Mouse (Mus musculus) NIH3T3 (cell line): ENCODE measurements at regions not wholly inside any gene's neighbourhood (a gene's known extent, or its start where the extent isn't known, plus 50 kb on each side); places are given as distances from the start of the nearest gene placed in this dataset.

Source experiments
- DNase-seq: peaks from one replicate; pipeline ENCODE4 v3.0.0-alpha.2; 2012; ENCODE audit warnings: low read depth

GRCm38 (mm10) chr8:109155489-109155888 lies 338.3 kb upstream of the Pmfbp1 start:
- peak; percentile 97 for DNase-seq

GRCm38 (mm10) chr8:109156016-109156415 lies 337.8 kb upstream of the Pmfbp1 start:
- peak; percentile 23 for DNase-seq

GRCm38 (mm10) chr8:109172701-109173100 lies 321.1 kb upstream of the Pmfbp1 start:
- DNase-seq, result no peak

- peak; percentile 90 for DNase-seq
Measured at GRCm38 (mm10) chr8:109185558-109186198, 308.1 kb upstream of the Pmfbp1 start.

GRCm38 (mm10) chr8:109187617-109188016 lies 306.2 kb upstream of the Pmfbp1 start:
- DNase-seq, result no peak

- no peak for DNase-seq
Measured at GRCm38 (mm10) chr8:109214247-109214646, 279.6 kb upstream of the Pmfbp1 start.

GRCm38 (mm10) chr8:109216318-109216717 lies 277.5 kb upstream of the Pmfbp1 start:
- no peak for DNase-seq

- DNase-seq, result no peak
Measured at GRCm38 (mm10) chr8:109217326-109217725, 276.5 kb upstream of the Pmfbp1 start.

GRCm38 (mm10) chr8:109232281-109233234 lies 261.3 kb upstream of the Pmfbp1 start:
- no peak for DNase-seq

GRCm38 (mm10) chr8:109245526-109245925 lies 248.3 kb upstream of the Pmfbp1 start:
- no peak for DNase-seq

GRCm38 (mm10) chr8:109247875-109248274 lies 246.0 kb upstream of the Pmfbp1 start:
- peak; percentile 5 for DNase-seq

GRCm38 (mm10) chr8:109248356-109248755 lies 245.5 kb upstream of the Pmfbp1 start:
- DNase-seq, result no peak

- no peak for DNase-seq
Measured at GRCm38 (mm10) chr8:109249256-109249655, 244.6 kb upstream of the Pmfbp1 start.

GRCm38 (mm10) chr8:109249691-109250090 lies 244.1 kb upstream of the Pmfbp1 start:
- DNase-seq, result no peak

GRCm38 (mm10) chr8:109250551-109250950 lies 243.3 kb upstream of the Pmfbp1 start:
- no peak for DNase-seq

GRCm38 (mm10) chr8:109251360-109251798 lies 242.4 kb upstream of the Pmfbp1 start:
- DNase-seq, result no peak

- DNase-seq, result no peak
Measured at GRCm38 (mm10) chr8:109252404-109252803, 241.4 kb upstream of the Pmfbp1 start.

- peak; percentile 69 for DNase-seq
Measured at GRCm38 (mm10) chr8:109279129-109279528, 214.7 kb upstream of the Pmfbp1 start.

GRCm38 (mm10) chr8:109280540-109280939 lies 213.3 kb upstream of the Pmfbp1 start:
- no peak for DNase-seq

GRCm38 (mm10) chr8:109281598-109281997 lies 212.2 kb upstream of the Pmfbp1 start:
- DNase-seq, result no peak

- no peak for DNase-seq
Measured at GRCm38 (mm10) chr8:109310670-109311386, 183.0 kb upstream of the Pmfbp1 start.

- DNase-seq, result no peak
Measured at GRCm38 (mm10) chr8:109311484-109312210, 182.2 kb upstream of the Pmfbp1 start.
